In the genomic region with DNA sequence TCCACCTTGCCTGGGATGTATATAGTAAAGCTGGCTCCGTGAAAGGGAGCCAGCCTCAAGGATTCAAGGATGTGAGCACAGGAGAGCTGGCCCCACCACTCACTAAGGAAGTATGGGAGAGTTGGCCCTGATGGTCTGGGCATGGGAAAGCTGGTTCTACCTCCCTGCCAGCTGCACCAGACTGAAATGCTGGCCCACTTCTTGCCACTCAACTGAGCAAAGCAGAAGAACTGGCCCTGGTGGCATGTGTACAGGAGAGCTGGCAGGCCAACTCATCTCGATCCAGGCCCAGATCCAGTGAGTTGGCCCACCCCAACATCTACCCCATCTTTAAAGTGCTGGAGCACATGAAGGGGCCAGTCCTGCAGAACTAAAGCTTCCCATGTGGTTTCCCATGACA, we compare ENCODE assay signal across 13 mouse cellular contexts.
"Had no signal": no experiment of that assay in that cellular context is flagged by ENCODE, and none has a peak within 500 bp of the region (broad histone marks: within the 10 kb centered on the region; RNA-seq: fewer than 3 reads in every experiment).

No protein-coding gene starts in this region.

- DNase-seq: lung, adult 18-20 months; lung, embryonic 14.5 days; lung, postnatal 10 days; lung, postnatal 4 days; midbrain, embryonic 14.5 days; retina, postnatal 1 day; right cerebral cortex, adult 18-20 months; right cerebral cortex, postnatal 25 days; right cerebral cortex, postnatal 4 days; spleen, adult 18-20 months; thymus, adult 18-20 months; thymus, postnatal 14 days; thymus, postnatal 36 days had no signal
